Mouse (Mus musculus): Measurements from ENCODE around the gene Gm4141.
"Not testable (repeated sequence)": the region's sequence is repeated elsewhere in the genome, so short reads cannot be mapped to it uniquely, and the experiment has no call there.

The Gm4141 gene

GRCm38 (mm10) chr7:20576141-20576540, at the start of gene Gm4141:
TSS of gene Gm4141 (minus strand) at chr7:20576241.
- not testable (repeated sequence) for DNase-seq (ENCODE audit: low spot score)

- not testable (repeated sequence) for DNase-seq (ENCODE audit: low spot score)
Measured at GRCm38 (mm10) chr7:20598921-20599320, 22.9 kb upstream of the Gm4141 start, which contains the start of gene Gm4513. TSS of gene Gm4513 (minus strand) at chr7:20599021.

GRCm38 (mm10) chr7:20545657-20546056, 30.4 kb downstream of the Gm4141 start, which contains the start of gene Gm5726:
TSS of gene Gm5726 (minus strand) at chr7:20545757.
- not testable (repeated sequence) for DNase-seq (ENCODE audit: low spot score)

- DNase-seq (ENCODE audit: low spot score) = not testable (repeated sequence)
Measured at GRCm38 (mm10) chr7:20533537-20533936, 42.5 kb downstream of the Gm4141 start, which contains the start of gene Vmn1r104. TSS of gene Vmn1r104 (plus strand) at chr7:20533837.
